In genomic region chr16:32612052-32612451, GRCm38 (mm10) we compare ENCODE assay signal across 19 mouse cellular contexts. TPM values are rescaled to one million over a fixed set of nuclear protein-coding genes. Genes with fewer than 3 reads are reported as not detected.
DNase-seq lines count a peak whose midpoint lies in the region; ATAC-seq and TF ChIP-seq lines count a peak whose summit lies in the region.
"Had no signal": no experiment of that assay in that cellular context is flagged by ENCODE, and none has a peak within 500 bp of the region (broad histone marks: within the 10 kb centered on the region; RNA-seq: fewer than 3 reads in every experiment).

No protein-coding gene starts in this region.

- WGBS in lung, embryonic 14.5 days, result 83% methylated on average over 1 of the region's 1 CpGs
- WGBS in liver, embryonic 12.5 days (ENCODE audit: insufficient replicate concordance), result 13% methylated on average over 1 of the region's 1 CpGs

- H3K9me3 ChIP-seq in lung, embryonic 14.5 days (ENCODE audit: low read depth, low read length), result no peaks in the 10 kb centered on the region
- no peaks in the 10 kb centered on the region for H3K9me3 ChIP-seq in liver, embryonic 12.5 days (replicated peaks)
- H3K9me3 ChIP-seq: forebrain, embryonic 15.5 days; heart, embryonic 10.5 days; hindbrain, embryonic 13.5 days; neural tube, embryonic 13.5 days had no signal

- ATAC-seq in lung, embryonic 14.5 days (ENCODE audit: insufficient read depth), result no peak
- peak; percentile 51 for ATAC-seq in liver, embryonic 12.5 days
- ATAC-seq: activated CD4-positive, CD25-positive, alpha-beta regulatory T cell, adult 4 months; CD4-positive, CD25-positive, alpha-beta regulatory T cell, adult 4 months; forebrain, embryonic 15.5 days; intestine, embryonic 16.5 days had no signal

- no peak overlapping the region for H3K27ac ChIP-seq in lung, embryonic 14.5 days (ENCODE audit: low read depth)
- H3K27ac ChIP-seq in liver, embryonic 12.5 days, result peak overlapping the region; percentile 96
- H3K27ac ChIP-seq: forebrain, embryonic 15.5 days; heart, embryonic 10.5 days; hindbrain, embryonic 13.5 days; neural tube, embryonic 13.5 days had no signal

- peak overlapping the region; percentile 84; the same call in 1 of the 2 replicates for H3K4me3 ChIP-seq in lung, embryonic 14.5 days (ENCODE audit: low read depth, low read length)
- peak overlapping the region; percentile 93 for H3K4me3 ChIP-seq in liver, embryonic 12.5 days
- H3K4me3 ChIP-seq: forebrain, embryonic 15.5 days; hindbrain, embryonic 13.5 days; neural tube, embryonic 13.5 days had no signal

- no peak for TF ChIP-seq CTCF in lung, embryonic 14.5 days (IDR thresholded peaks at IDR 0.05; ENCODE audit: low read depth)

- peaks cover 21% of the 10 kb centered on the region for H3K36me3 ChIP-seq in lung, embryonic 14.5 days (ENCODE audit: insufficient read depth)
- H3K36me3 ChIP-seq in liver, embryonic 12.5 days, result peaks cover 64% of the 10 kb centered on the region

- H3K9ac ChIP-seq in lung, embryonic 14.5 days, result peak overlapping the region; percentile 13; the same call in 1 of the 2 replicates
- peak overlapping the region; percentile 99 for H3K9ac ChIP-seq in liver, embryonic 12.5 days
- H3K9ac ChIP-seq: forebrain, embryonic 15.5 days; hindbrain, embryonic 13.5 days; neural tube, embryonic 13.5 days had no signal

- intact Hi-C loops in left cerebral cortex, postnatal 36 days (cut with DNase I), result no loop called here

- peak overlapping the region; percentile 29; the same call in 1 of the 2 replicates for H3K4me2 ChIP-seq in lung, embryonic 14.5 days
- peak overlapping the region; percentile 78 for H3K4me2 ChIP-seq in liver, embryonic 12.5 days
- H3K4me2 ChIP-seq: forebrain, embryonic 15.5 days; hindbrain, embryonic 13.5 days had no signal

- no peaks in the 10 kb centered on the region for H3K27me3 ChIP-seq in lung, embryonic 14.5 days (ENCODE audit: insufficient read depth, low read length)
- H3K27me3 ChIP-seq in liver, embryonic 12.5 days (replicated peaks), result no peaks in the 10 kb centered on the region
- H3K27me3 ChIP-seq: forebrain, embryonic 15.5 days; hindbrain, embryonic 13.5 days; neural tube, embryonic 13.5 days had no signal

- no peak for DNase-seq in lung, embryonic 14.5 days
- no peak for DNase-seq in lung, postnatal 4 days
- DNase-seq in c-Kit-positive CD71-positive TER-119-negative erythroid progenitor cells, embryonic 14.5 days (ENCODE audit: low read depth), result peak; percentile 76
- no peak for DNase-seq in cerebellum, adult 11 months
- no peak for DNase-seq in left cerebral cortex, postnatal 36 days (ENCODE audit: low spot score in 2 of 2)
- no peak for DNase-seq in left cerebral cortex, adult 18-20 months (ENCODE audit: low spot score in 2 of 2)
- DNase-seq: cerebellum, adult 9-10 months; embryo, embryonic 11 days; gastrocnemius, postnatal 10 days; lung, postnatal 36 days; thymus, adult 18-20 months had no signal

- 0 out of 2 replicates have a peak, but pooled peaks cover 3% of the 10 kb centered on the region for H3K4me1 ChIP-seq in lung, embryonic 14.5 days (ENCODE audit: insufficient read depth)
- H3K4me1 ChIP-seq in liver, embryonic 12.5 days, result peaks cover 45% of the 10 kb centered on the region

RNA-seq across cellular contexts. Expression of gene Tfrc, which starts 3.3 kb away (rescaled TPM):
- polyA plus RNA-seq in lung, embryonic 14.5 days (2014; fragmentation: Nextera tagmentation; extraction: Ambion mirVana), result 64.5 and 71.2 TPM in 2 replicates
- polyA plus RNA-seq in liver, embryonic 12.5 days (2016; fragmentation: Nextera tagmentation; extraction: Ambion mirVana), result 327 and 339 TPM in 2 replicates
- 10 to 100 TPM; 78.8 to 81.9 TPM for total RNA-seq in left cerebral cortex, postnatal 36 days (2021)
- total RNA-seq in left cerebral cortex, adult 18-20 months (2021), result 10 to 100 TPM; 51.8 to 61.6 TPM

RNA-seq across cellular contexts. Expression of gene Tnk2, which starts 31.6 kb away (rescaled TPM):
- polyA plus RNA-seq in lung, embryonic 14.5 days (2014; fragmentation: Nextera tagmentation; extraction: Ambion mirVana), result 20.0 and 21.6 TPM in 2 replicates
- polyA plus RNA-seq in liver, embryonic 12.5 days (2016; fragmentation: Nextera tagmentation; extraction: Ambion mirVana), result 6.3 and 6.6 TPM in 2 replicates
- 100 to 1,000 TPM; 197 to 205 TPM for total RNA-seq in left cerebral cortex, postnatal 36 days (2021)
- 100 to 1,000 TPM; 245 to 253 TPM for total RNA-seq in left cerebral cortex, adult 18-20 months (2021)
